Mouse (Mus musculus) limb, embryonic 15.5 days (tissue): ENCODE measurements around the gene Gna11. TPM values are rescaled to one million over a fixed set of nuclear protein-coding genes. Genes with fewer than 3 reads are reported as not detected.

Source experiments
- ATAC-seq: fragments of 200-750 bp; cut with Nextera tagmentation; 2 replicates; pipeline ENCODE4 v1.8.0; 2017; ENCODE audit warnings: low read depth, moderate TSS enrichment; ENCODE audit not compliant: insufficient number of reproducible peaks, low FRiP score, low TSS enrichment
- H3K27ac ChIP-seq: fragments of 300-500 bp; sonication (generic); 2 replicates; pipeline ENCODE4 v1.5.1; 2015; ENCODE audit warnings: moderate library complexity, mild to moderate bottlenecking, inconsistent platforms
- H3K27me3 ChIP-seq: fragments of 300-500 bp; sonication (generic); 2 replicates; pipeline ENCODE4 v1.6.1; 2015; ENCODE audit warnings: inconsistent platforms
- H3K36me3 ChIP-seq: fragments of 300-500 bp; sonication (generic); 2 replicates; pipeline ENCODE4 v1.6.1; 2015; ENCODE audit warnings: inconsistent platforms
- H3K4me1 ChIP-seq: fragments of 300-500 bp; sonication (generic); 2 replicates; pipeline ENCODE4 v1.6.1; 2015; ENCODE audit warnings: inconsistent platforms
- H3K4me2 ChIP-seq: fragments of 300-500 bp; sonication (generic); 2 replicates; pipeline ENCODE4 v1.6.1; 2015; ENCODE audit warnings: mild to moderate bottlenecking, inconsistent platforms
- H3K4me3 ChIP-seq: fragments of 300-500 bp; sonication (generic); 2 replicates; pipeline ENCODE4 v1.5.1; 2015; ENCODE audit warnings: mild to moderate bottlenecking, inconsistent platforms
- H3K9ac ChIP-seq: fragments of 300-500 bp; sonication (generic); 2 replicates; pipeline ENCODE4 v1.6.1; 2015; ENCODE audit warnings: inconsistent platforms
- H3K9me3 ChIP-seq: fragments of 300-500 bp; sonication (generic); 2 replicates; pipeline ENCODE4 v1.6.1; 2016; ENCODE audit warnings: inconsistent platforms
- WGBS: fragments of 180-500 bp; shearing (Covaris S2); methylation state at CpG from one replicate; pipeline ENCODE4 v1.1.7; 2015; 5-methylcytosine and 5-hydroxymethylcytosine counted together
- polyA plus RNA-seq: library from polyadenylated mRNA; unstranded; fragments of >200 nt; fragmentation: Nextera tagmentation; extraction: Ambion mirVana; gene quantifications from 2 replicates; pipeline ENCODE4 v1.2.1, GENCODE M21; 2015

The Gna11 gene
- 80.4 and 81.7 TPM in 2 replicates for polyA plus RNA-seq

GRCm38 (mm10) chr10:81545161-81545747 is at the start of gene Gna11:
Gene Gna11, minus strand, starts transcription at chr10:81545190.
- Histone ChIP-seq H3K36me3 (peaks cover 6% of the 10 kb centered on the region; the same call in 1 of the 2 replicates), H3K9ac (peak within 1 kb of the TSS; percentile 99), H3K9me3 (no peaks in the 10 kb centered on the region), H3K4me2 (peak within 1 kb of the TSS; percentile 89), H3K4me3 (peak within 1 kb of the TSS; percentile 98), H3K4me1 (peaks cover 36% of the 10 kb centered on the region), H3K27me3 (no peaks in the 10 kb centered on the region), H3K27ac (peak within 1 kb of the TSS; percentile 86)
- ATAC-seq = peak; percentile 96
- WGBS = 1% methylated on average over 59 of the region's 59 CpGs

- Histone ChIP-seq H3K9ac (no peak overlapping the region), H3K4me1 (peaks cover 38% of the 10 kb centered on the region), H3K27me3 (peaks cover 7% of the 10 kb centered on the region; the same call in 1 of the 2 replicates), H3K4me3 (no peak overlapping the region), H3K27ac (no peak overlapping the region), H3K4me2 (no peak overlapping the region), H3K36me3 (peaks cover 16% of the 10 kb centered on the region; the same call in 1 of the 2 replicates), H3K9me3 (no peaks in the 10 kb centered on the region)
- 77% methylated on average over 18 of the region's 18 CpGs for WGBS
- ATAC-seq = no peak
These were observed 48.9 kb upstream of the Gna11 start for GRCm38 (mm10) chr10:81593935-81594334.

- H3K9me3 ChIP-seq = no peaks in the 10 kb centered on the region
- H3K27ac ChIP-seq = no peak overlapping the region
- peaks cover 37% of the 10 kb centered on the region for H3K4me1 ChIP-seq
- no peak overlapping the region for H3K4me3 ChIP-seq
- peaks cover 24% of the 10 kb centered on the region for H3K36me3 ChIP-seq
- 51% methylated on average over 4 of the region's 4 CpGs for WGBS
- H3K27me3 ChIP-seq = peaks cover 7% of the 10 kb centered on the region; the same call in 1 of the 2 replicates
- ATAC-seq = no peak
- no peak overlapping the region for H3K4me2 ChIP-seq
- H3K9ac ChIP-seq = no peak overlapping the region
These were observed 48.2 kb upstream of the Gna11 start for GRCm38 (mm10) chr10:81593223-81593622.

GRCm38 (mm10) chr10:81592631-81593030 is 47.6 kb upstream of the Gna11 start:
- H3K4me1 ChIP-seq = peaks cover 31% of the 10 kb centered on the region
- no peak overlapping the region for H3K4me2 ChIP-seq
- H3K36me3 ChIP-seq = peaks cover 28% of the 10 kb centered on the region
- H3K4me3 ChIP-seq = no peak overlapping the region
- 75% methylated on average over 7 of the region's 7 CpGs for WGBS
- no peak for ATAC-seq
- no peak overlapping the region for H3K9ac ChIP-seq
- peaks cover 7% of the 10 kb centered on the region; the same call in 1 of the 2 replicates for H3K27me3 ChIP-seq
- H3K9me3 ChIP-seq = no peaks in the 10 kb centered on the region
- no peak overlapping the region for H3K27ac ChIP-seq

- 51% methylated on average over 9 of the region's 9 CpGs for WGBS
- H3K36me3 ChIP-seq = peaks cover 36% of the 10 kb centered on the region
- no peaks in the 10 kb centered on the region for H3K9me3 ChIP-seq
- H3K4me3 ChIP-seq = no peak overlapping the region
- H3K9ac ChIP-seq = no peak overlapping the region
- no peak overlapping the region for H3K27ac ChIP-seq
- H3K27me3 ChIP-seq = peaks cover 10% of the 10 kb centered on the region; the same call in 1 of the 2 replicates
- peaks cover 23% of the 10 kb centered on the region for H3K4me1 ChIP-seq
- no peak for ATAC-seq
- no peak overlapping the region for H3K4me2 ChIP-seq
These were observed 46.9 kb upstream of the Gna11 start for GRCm38 (mm10) chr10:81591846-81592245.

GRCm38 (mm10) chr10:81588739-81589138 is 43.7 kb upstream of the Gna11 start:
- no peak overlapping the region for H3K4me3 ChIP-seq
- H3K9me3 ChIP-seq = no peaks in the 10 kb centered on the region
- WGBS = 76% methylated on average over 7 of the region's 7 CpGs
- no peak for ATAC-seq
- H3K4me1 ChIP-seq = peaks cover 5% of the 10 kb centered on the region; the same call in 1 of the 2 replicates
- peaks cover 62% of the 10 kb centered on the region for H3K36me3 ChIP-seq
- no peak overlapping the region for H3K27ac ChIP-seq
- H3K4me2 ChIP-seq = no peak overlapping the region
- peaks cover 6% of the 10 kb centered on the region; the same call in 1 of the 2 replicates for H3K27me3 ChIP-seq
- H3K9ac ChIP-seq = no peak overlapping the region

GRCm38 (mm10) chr10:81583347-81583746 is 38.4 kb upstream of the Gna11 start:
- H3K4me3 ChIP-seq = no peak overlapping the region
- H3K36me3 ChIP-seq = peaks cover 59% of the 10 kb centered on the region
- peaks cover 29% of the 10 kb centered on the region for H3K4me1 ChIP-seq
- 70% methylated on average over 6 of the region's 6 CpGs for WGBS
- H3K9ac ChIP-seq = no peak overlapping the region
- 0 out of 2 replicates have a peak, but pooled peaks cover 5% of the 10 kb centered on the region for H3K27me3 ChIP-seq
- ATAC-seq = no peak
- H3K27ac ChIP-seq = no peak overlapping the region
- H3K9me3 ChIP-seq = no peaks in the 10 kb centered on the region
- no peak overlapping the region for H3K4me2 ChIP-seq

GRCm38 (mm10) chr10:81580441-81581070 is 35.6 kb upstream of the Gna11 start:
- WGBS = 49% methylated on average over 25 of the region's 25 CpGs
- no peak overlapping the region for H3K4me3 ChIP-seq
- H3K4me2 ChIP-seq = no peak overlapping the region
- H3K36me3 ChIP-seq = peaks cover 35% of the 10 kb centered on the region
- peaks cover 38% of the 10 kb centered on the region for H3K4me1 ChIP-seq
- H3K9me3 ChIP-seq = no peaks in the 10 kb centered on the region
- H3K27me3 ChIP-seq = peaks cover 6% of the 10 kb centered on the region; the same call in 1 of the 2 replicates
- ATAC-seq = no peak
- no peak overlapping the region for H3K27ac ChIP-seq
- H3K9ac ChIP-seq = no peak overlapping the region

- no peaks in the 10 kb centered on the region for H3K9me3 ChIP-seq
- 60% methylated on average over 4 of the region's 4 CpGs for WGBS
- H3K4me1 ChIP-seq = peaks cover 43% of the 10 kb centered on the region
- ATAC-seq = no peak
- H3K36me3 ChIP-seq = peaks cover 29% of the 10 kb centered on the region
- no peak overlapping the region for H3K9ac ChIP-seq
- no peak overlapping the region for H3K4me2 ChIP-seq
- no peak overlapping the region for H3K4me3 ChIP-seq
- H3K27me3 ChIP-seq = peaks cover 6% of the 10 kb centered on the region; the same call in 1 of the 2 replicates
- no peak overlapping the region for H3K27ac ChIP-seq
These were observed 35.0 kb upstream of the Gna11 start for GRCm38 (mm10) chr10:81579967-81580366.

- Histone ChIP-seq H3K4me1 (peaks cover 58% of the 10 kb centered on the region), H3K4me2 (peak overlapping the region; percentile 74), H3K36me3 (peaks cover 6% of the 10 kb centered on the region), H3K27me3 (peaks cover 18% of the 10 kb centered on the region; the same call in 1 of the 2 replicates), H3K9me3 (no peaks in the 10 kb centered on the region), H3K4me3 (peak overlapping the region; percentile 62), H3K27ac (peak overlapping the region; percentile 71), H3K9ac (peak overlapping the region; percentile 54)
- 5% methylated on average over 6 of the region's 6 CpGs for WGBS
- no peak for ATAC-seq
These were observed 30.7 kb upstream of the Gna11 start for GRCm38 (mm10) chr10:81575695-81576094.

- ATAC-seq = no peak
These were observed 30.2 kb upstream of the Gna11 start for GRCm38 (mm10) chr10:81575208-81575631.

More at GRCm38 (mm10) chr10:81575208-81575631, 30.2 kb upstream of the Gna11 start:
- Histone ChIP-seq H3K4me3 (peak overlapping the region; percentile 62), H3K9me3 (no peaks in the 10 kb centered on the region), H3K4me2 (peak overlapping the region; percentile 74), H3K36me3 (0 out of 2 replicates have a peak, but pooled peaks cover 1% of the 10 kb centered on the region), H3K27ac (peak overlapping the region; percentile 71), H3K4me1 (peaks cover 58% of the 10 kb centered on the region), H3K9ac (peak overlapping the region; percentile 54), H3K27me3 (peaks cover 18% of the 10 kb centered on the region; the same call in 1 of the 2 replicates)
- 0% methylated on average over 30 of the region's 30 CpGs for WGBS
